Mouse (Mus musculus): Measurements from ENCODE around the gene Ciart.
"Not testable (repeated sequence)": the region's sequence is repeated elsewhere in the genome, so short reads cannot be mapped to it uniquely, and the experiment has no call there.

Ciart gene

GRCm38 (mm10) chr3:95865050-95865449 lies 17.0 kb downstream of the Ciart start:
- no peak for DNase-seq

GRCm38 (mm10) chr3:95863578-95863977 lies 18.5 kb downstream of the Ciart start:
- DNase-seq = no peak

GRCm38 (mm10) chr3:95861796-95862195 lies 20.3 kb downstream of the Ciart start:
- DNase-seq = peak; percentile 98

GRCm38 (mm10) chr3:95861216-95861615 lies 20.8 kb downstream of the Ciart start:
- no peak for DNase-seq

GRCm38 (mm10) chr3:95860323-95860722 lies 21.7 kb downstream of the Ciart start:
- DNase-seq = no peak

- DNase-seq = not testable (repeated sequence)
Measured at GRCm38 (mm10) chr3:95858278-95858677, 23.8 kb downstream of the Ciart start.

GRCm38 (mm10) chr3:95857050-95857449 lies 25.0 kb downstream of the Ciart start:
- DNase-seq = not testable (repeated sequence)

- DNase-seq = no peak
Measured at GRCm38 (mm10) chr3:95856115-95856514, 25.9 kb downstream of the Ciart start.

- DNase-seq = peak; percentile 97
Measured at GRCm38 (mm10) chr3:95855502-95856089, 26.5 kb downstream of the Ciart start, which contains the start of gene Prpf3. Gene Prpf3 (minus strand): TSS chr3:95855885.

GRCm38 (mm10) chr3:95851317-95851716 lies 30.7 kb downstream of the Ciart start:
- DNase-seq = no peak

GRCm38 (mm10) chr3:95850611-95851010 lies 31.4 kb downstream of the Ciart start:
- no peak for DNase-seq

- DNase-seq = no peak
Measured at GRCm38 (mm10) chr3:95842503-95843214, 39.4 kb downstream of the Ciart start.

- no peak for DNase-seq
Measured at GRCm38 (mm10) chr3:95839250-95839649, 42.8 kb downstream of the Ciart start.

- DNase-seq = no peak
Measured at GRCm38 (mm10) chr3:95829053-95829452, 53.0 kb downstream of the Ciart start.
